ENCODE assay signal across 8 mouse cellular contexts in the genomic region with DNA sequence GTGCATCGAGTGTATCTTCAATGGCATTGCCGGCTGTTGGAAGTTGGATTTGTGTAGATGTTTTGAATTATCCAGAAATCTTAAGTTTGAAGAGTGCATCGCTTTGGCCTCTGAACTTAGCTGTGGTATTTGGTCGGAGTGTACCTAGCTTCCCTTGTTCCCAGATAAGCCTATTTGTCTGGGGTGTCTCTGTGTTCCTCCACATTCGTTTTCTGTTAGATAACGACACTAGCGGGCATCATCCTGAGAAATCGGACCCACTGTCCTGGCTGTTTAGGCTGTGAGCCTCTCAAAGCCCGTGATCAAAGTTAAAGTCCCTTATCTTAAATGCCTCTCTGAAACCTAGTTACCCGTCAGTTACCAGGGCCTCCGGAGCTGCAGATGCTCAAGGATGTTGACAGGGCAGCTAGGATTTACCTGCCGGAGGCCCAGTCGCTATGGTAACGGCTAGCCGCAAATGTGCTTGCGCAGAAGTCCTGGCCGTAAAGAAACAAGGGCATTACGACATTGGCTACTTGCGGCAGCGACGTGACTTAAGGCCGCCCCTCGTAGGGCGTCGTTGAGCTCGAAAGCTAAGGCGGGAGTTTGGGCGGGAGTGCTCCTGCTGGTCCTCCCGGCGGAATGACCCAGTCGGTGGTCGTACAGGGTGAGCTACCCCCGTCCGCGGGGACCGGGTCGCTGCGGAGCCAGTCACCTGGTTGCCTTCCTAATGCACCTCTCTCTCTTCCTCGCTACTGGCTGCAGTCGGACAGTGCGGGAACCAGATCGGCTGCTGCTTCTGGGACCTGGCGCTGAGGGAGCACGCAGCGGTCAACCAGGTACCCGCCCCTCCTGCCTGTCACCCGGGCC. TPM values are rescaled to one million over a fixed set of nuclear protein-coding genes. Genes with fewer than 3 reads are reported as not detected.
DNase-seq lines count a peak whose midpoint lies in the region; ATAC-seq lines count a peak whose summit lies in the region.

Gene Fam229b, minus strand, starts transcription at position 453 of the 849 bp plus-strand sequence.
Gene Tube1, plus strand, starts transcription at position 515 of the 849 bp plus-strand sequence.

- H3K36me3 ChIP-seq in heart, embryonic 10.5 days: peaks cover 20% of the 10 kb centered on the region; the same call in 1 of the 2 replicates
- peaks cover 18% of the 10 kb centered on the region for H3K36me3 ChIP-seq in kidney, embryonic 15.5 days

- no peaks in the 10 kb centered on the region for H3K27me3 ChIP-seq in heart, embryonic 10.5 days (ENCODE audit: insufficient read depth, poor library complexity, severe bottlenecking)
- H3K27me3 ChIP-seq in kidney, embryonic 15.5 days: no peaks in the 10 kb centered on the region

- H3K4me1 ChIP-seq in heart, embryonic 10.5 days: peaks cover 13% of the 10 kb centered on the region; the same call in 1 of the 2 replicates
- H3K4me1 ChIP-seq in kidney, embryonic 15.5 days: peaks cover 12% of the 10 kb centered on the region

- H3K4me2 ChIP-seq in kidney, embryonic 15.5 days: peak within 1 kb of the TSS; percentile 79

- peak within 1 kb of the TSS; percentile 88 for H3K27ac ChIP-seq in heart, embryonic 10.5 days
- 0 out of 2 replicates have a peak within 1 kb of the TSS, but pooled peaks have one; percentile 62 for H3K27ac ChIP-seq in kidney, embryonic 15.5 days

- H3K9ac ChIP-seq in kidney, embryonic 15.5 days: peak within 1 kb of the TSS; percentile 68

- peak; percentile 93 for ATAC-seq in erythroblast, adult 5-6 weeks (replicated peaks; ENCODE audit: low FRiP score, poor library complexity, severe bottlenecking)
- ATAC-seq in kidney, embryonic 15.5 days (replicated peaks; ENCODE audit: low FRiP score): peak; percentile 95
- peak; percentile 97 for ATAC-seq in monocyte, adult 5-6 weeks (replicated peaks; ENCODE audit: insufficient number of reproducible peaks, low FRiP score, low TSS enrichment, poor library complexity, severe bottlenecking)

- WGBS in heart, embryonic 10.5 days: 4% methylated on average over 47 of the region's 47 CpGs
- WGBS in kidney, embryonic 15.5 days: 5% methylated on average over 47 of the region's 47 CpGs

- peak within 1 kb of the TSS; percentile 84 for H3K4me3 ChIP-seq in heart, embryonic 10.5 days
- peak within 1 kb of the TSS; percentile 55 for H3K4me3 ChIP-seq in kidney, embryonic 15.5 days (replicated peaks)

- DNase-seq in B cell, adult 2 months: peak; percentile 78 to 82
- peak; percentile 99 for DNase-seq in brain, adult 2 months (ENCODE audit: low read depth, low spot score)
- DNase-seq in heart, embryonic 10.5 days (ENCODE audit: low spot score): peak; percentile 96
- DNase-seq in liver: peak; percentile 88
- DNase-seq in spleen, postnatal 4 days (ENCODE audit: low spot score in 2 of 2): peak; percentile 81 to 87

- H3K9me3 ChIP-seq in heart, embryonic 10.5 days: no peaks in the 10 kb centered on the region
- H3K9me3 ChIP-seq in kidney, embryonic 15.5 days (replicated peaks): no peaks in the 10 kb centered on the region

RNA-seq across cellular contexts. Expression of gene Fam229b, which starts in this region (rescaled TPM):
- total RNA-seq in erythroblast, adult 5-6 weeks (2015; ENCODE audit: low replicate concordance): not detected in 2 replicates
- not detected in 2 replicates for total RNA-seq in erythroblast, adult 5-6 weeks (2017; ENCODE audit: low replicate concordance)
- polyA plus RNA-seq in heart, embryonic 10.5 days (2016; fragmentation: Nextera tagmentation; extraction: Ambion mirVana): 5.9 and 8.5 TPM in 2 replicates
- 13.9 and 14.4 TPM in 2 replicates for polyA plus RNA-seq in kidney, embryonic 15.5 days (2015; fragmentation: Nextera tagmentation; extraction: Ambion mirVana)
- total RNA-seq in monocyte, adult 5-6 weeks (2017): 0.86 to 4.7 TPM in 2 of 3 replicates, not detected in the other

RNA-seq across cellular contexts. Expression of gene Tube1, which starts in this region (rescaled TPM):
- 4.4 and 5.2 TPM in 2 replicates for total RNA-seq in erythroblast, adult 5-6 weeks (2015; ENCODE audit: low replicate concordance)
- total RNA-seq in erythroblast, adult 5-6 weeks (2017; ENCODE audit: low replicate concordance): 3.1 and 3.6 TPM in 2 replicates
- 14.4 and 17.2 TPM in 2 replicates for polyA plus RNA-seq in heart, embryonic 10.5 days (2016; fragmentation: Nextera tagmentation; extraction: Ambion mirVana)
- polyA plus RNA-seq in kidney, embryonic 15.5 days (2015; fragmentation: Nextera tagmentation; extraction: Ambion mirVana): 15.6 and 16.2 TPM in 2 replicates
- total RNA-seq in monocyte, adult 5-6 weeks (2017): 1.3 to 3.2 TPM (median 1.4 TPM) in 3 replicates

Comparison
In these comparisons a context has a peak if more than half of its experiments do, and no peak if none do; other contexts are left out.
1. Peak in every context shown above with its lines: DNase-seq, ATAC-seq, H3K4me3 ChIP-seq and H3K27ac ChIP-seq.